Mouse (Mus musculus) hindbrain, embryonic 11.5 days (tissue): ENCODE results near the gene Art1. TPM values are rescaled to one million over a fixed set of nuclear protein-coding genes. Genes with fewer than 3 reads are reported as not detected.
A peak's percentile ranks its signal among the peaks of the same experiment; 100 is the strongest.

Source experiments
- ATAC-seq: fragments of 200-750 bp; cut with Nextera tagmentation; 2 replicates; pipeline ENCODE4 v1.8.0; 2017; ENCODE audit warnings: mild to moderate bottlenecking, moderate TSS enrichment, moderate library complexity; ENCODE audit not compliant: low FRiP score
- DNase-seq: peaks from one replicate; pipeline ENCODE4 v3.0.0-alpha.2; 2015; ENCODE audit warnings: low spot score
- H3K27ac ChIP-seq: fragments of 300-500 bp; sonication (generic); 2 replicates; pipeline ENCODE4 v1.5.1; 2014; ENCODE audit warnings: mild to moderate bottlenecking, low read depth, low read length
- H3K27me3 ChIP-seq: fragments of 300-500 bp; sonication (generic); 2 replicates; pipeline ENCODE4 v1.6.1; 2014; ENCODE audit warnings: mild to moderate bottlenecking, low read length, moderate library complexity, mixed read lengths; ENCODE audit not compliant: control insufficient read depth, insufficient read depth
- H3K36me3 ChIP-seq: fragments of 300-500 bp; sonication (generic); 2 replicates; pipeline ENCODE4 v1.6.1; 2014; ENCODE audit warnings: mild to moderate bottlenecking, low read length, moderate library complexity, mixed read lengths; ENCODE audit not compliant: control insufficient read depth, insufficient read depth
- H3K4me1 ChIP-seq: fragments of 300-500 bp; sonication (generic); replicated peaks from 2 replicates; pipeline ENCODE4 v1.6.1; 2014; ENCODE audit warnings: low read length, mixed read lengths; ENCODE audit not compliant: control insufficient read depth, insufficient read depth
- H3K4me2 ChIP-seq: fragments of 300-500 bp; sonication (generic); replicated peaks from 2 replicates; pipeline ENCODE4 v1.6.1; 2014; ENCODE audit warnings: mild to moderate bottlenecking, low read depth, low read length
- H3K4me3 ChIP-seq: fragments of 300-500 bp; sonication (generic); 2 replicates; pipeline ENCODE4 v1.5.1; 2014; ENCODE audit warnings: low read depth, low read length
- H3K9ac ChIP-seq: fragments of 300-500 bp; sonication (generic); 2 replicates; pipeline ENCODE4 v1.6.1; 2014; ENCODE audit warnings: low read depth, low read length
- H3K9me3 ChIP-seq: fragments of 300-500 bp; sonication (generic); 2 replicates; pipeline ENCODE4 v1.6.1; 2016; ENCODE audit warnings: low read length; ENCODE audit not compliant: control insufficient read depth
- WGBS: fragments of 180-500 bp; shearing (Covaris S2); extraction: QIAGEN DNeasy Blood & Tissue Kit; methylation state at CpG from one replicate; pipeline ENCODE4 v1.1.7; 2014; 5-methylcytosine and 5-hydroxymethylcytosine counted together
- polyA plus RNA-seq: library from polyadenylated mRNA; unstranded; fragments of >200 nt; fragmentation: Nextera tagmentation; extraction: Ambion mirVana; gene quantifications from 2 replicates; pipeline ENCODE4 v1.2.1, GENCODE M21; 2014

The Art1 gene
- polyA plus RNA-seq, 1 experiment from 2014 or later, result 0.96 TPM

DNA sequence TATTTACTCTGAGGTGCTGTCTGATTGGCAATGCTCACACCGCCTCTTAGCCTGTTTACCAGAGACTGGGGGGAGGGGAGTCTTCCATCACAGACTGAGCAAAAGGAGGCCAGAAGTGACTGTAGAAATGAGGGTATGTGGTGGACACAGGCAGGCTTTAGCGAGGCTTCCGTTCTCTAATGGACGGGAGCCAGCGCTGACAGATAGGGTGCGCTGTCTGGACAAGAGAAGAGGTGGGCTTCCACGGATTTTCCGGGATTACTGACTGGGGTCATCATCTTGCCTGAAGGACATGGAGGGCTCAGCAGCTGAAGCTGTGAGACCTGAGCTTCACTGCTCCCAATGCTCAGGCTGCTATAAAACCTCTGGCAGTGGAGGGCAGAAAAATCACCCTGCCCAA is 698 bp downstream of the Art1 start:
- Histone ChIP-seq H3K4me1 (peaks cover 8% of the 10 kb centered on the region), H3K4me2 (no peak overlapping the region), H3K36me3 (no peaks in the 10 kb centered on the region), H3K9ac (no peak overlapping the region), H3K27ac (0 out of 2 replicates have a peak overlapping the region, but pooled peaks have one; percentile 18), H3K9me3 (no peaks in the 10 kb centered on the region), H3K27me3 (no peaks in the 10 kb centered on the region), H3K4me3 (no peak overlapping the region)
- DNase-seq (peak; percentile 32), ATAC-seq (peak; percentile 34; the same call in 1 of the 2 replicates)
- 45% methylated on average over 8 of the region's 8 CpGs for WGBS

DNA sequence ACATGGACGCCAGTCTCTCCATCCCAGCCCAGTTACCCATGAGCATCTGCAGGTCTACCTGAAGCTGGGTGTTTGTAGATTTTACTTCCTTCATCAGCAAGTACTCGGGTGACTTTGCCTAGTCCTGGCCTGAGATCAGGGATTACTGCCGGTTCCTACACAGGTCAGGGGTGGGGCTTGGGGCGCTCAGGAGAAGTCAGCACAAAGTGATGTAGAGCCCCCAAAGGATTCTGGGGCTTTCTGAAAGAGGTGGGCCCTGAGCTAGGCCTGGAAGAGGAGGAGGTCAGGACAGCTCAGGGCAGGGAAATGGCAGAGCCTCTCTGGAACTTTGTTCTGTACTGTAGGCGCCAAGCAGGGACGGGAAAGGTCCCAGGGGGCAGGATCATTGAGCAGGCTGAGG is 1.2 kb downstream of the Art1 start:
- Histone ChIP-seq H3K9ac (no peak overlapping the region), H3K27me3 (no peaks in the 10 kb centered on the region), H3K4me1 (peaks cover 8% of the 10 kb centered on the region), H3K4me2 (no peak overlapping the region), H3K36me3 (no peaks in the 10 kb centered on the region), H3K4me3 (no peak overlapping the region), H3K27ac (no peak overlapping the region), H3K9me3 (no peaks in the 10 kb centered on the region)
- ATAC-seq, result peak; percentile 6; the same call in 1 of the 2 replicates
- WGBS, result 48% methylated on average over 6 of the region's 6 CpGs
- no peak for DNase-seq

DNA sequence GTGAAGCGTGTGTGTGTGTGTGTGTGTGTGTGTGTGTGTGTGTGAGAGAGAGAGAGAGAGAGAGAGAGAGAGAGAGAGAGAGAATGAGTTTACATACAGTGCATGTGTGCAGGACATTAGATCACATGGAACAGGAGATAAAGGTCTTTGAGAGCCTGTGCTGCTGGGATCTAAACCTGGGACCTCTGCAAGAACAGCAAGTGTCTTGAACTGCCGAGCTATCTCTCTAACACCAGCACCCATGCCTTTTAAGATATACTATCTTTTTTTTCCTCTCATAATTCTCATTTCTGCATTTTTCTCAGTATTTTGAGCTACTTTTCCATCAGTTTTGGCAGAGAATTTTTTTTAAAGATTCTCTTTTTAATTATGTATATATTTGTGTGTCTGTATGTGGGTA is 2.0 kb downstream of the Art1 start:
- Histone ChIP-seq H3K4me3 (no peak overlapping the region), H3K9me3 (no peaks in the 10 kb centered on the region), H3K27me3 (no peaks in the 10 kb centered on the region), H3K4me1 (peaks cover 8% of the 10 kb centered on the region), H3K9ac (no peak overlapping the region), H3K27ac (no peak overlapping the region), H3K4me2 (no peak overlapping the region), H3K36me3 (no peaks in the 10 kb centered on the region)
- 92% methylated on average over 2 of the region's 2 CpGs for WGBS
- ATAC-seq, result no peak
- no peak for DNase-seq

DNA sequence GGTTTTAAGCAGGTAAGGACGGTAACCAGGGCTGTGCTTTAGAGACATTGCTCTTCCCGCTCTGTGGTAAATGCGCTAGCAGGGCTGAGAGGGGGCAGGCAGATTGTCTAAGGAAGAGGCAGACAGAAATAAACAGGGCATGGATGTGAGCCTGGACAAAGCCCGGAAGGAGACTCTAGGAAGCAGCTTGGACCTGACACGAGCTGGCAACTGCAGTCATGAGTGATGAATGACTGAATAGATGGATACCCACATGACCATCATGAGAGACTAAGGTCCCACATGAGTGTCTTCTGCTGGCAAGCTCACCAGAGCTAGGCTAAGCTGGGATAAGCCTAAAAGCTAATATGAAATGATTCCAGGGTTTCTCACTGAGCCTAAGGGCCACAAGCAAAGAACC is 2.6 kb downstream of the Art1 start:
- Histone ChIP-seq H3K4me2 (no peak overlapping the region), H3K9me3 (no peaks in the 10 kb centered on the region), H3K27me3 (no peaks in the 10 kb centered on the region), H3K4me1 (peaks cover 8% of the 10 kb centered on the region), H3K9ac (no peak overlapping the region), H3K4me3 (no peak overlapping the region), H3K27ac (no peak overlapping the region), H3K36me3 (no peaks in the 10 kb centered on the region)
- DNase-seq (no peak), ATAC-seq (no peak)
- WGBS, result 82% methylated on average over 5 of the region's 5 CpGs

DNA sequence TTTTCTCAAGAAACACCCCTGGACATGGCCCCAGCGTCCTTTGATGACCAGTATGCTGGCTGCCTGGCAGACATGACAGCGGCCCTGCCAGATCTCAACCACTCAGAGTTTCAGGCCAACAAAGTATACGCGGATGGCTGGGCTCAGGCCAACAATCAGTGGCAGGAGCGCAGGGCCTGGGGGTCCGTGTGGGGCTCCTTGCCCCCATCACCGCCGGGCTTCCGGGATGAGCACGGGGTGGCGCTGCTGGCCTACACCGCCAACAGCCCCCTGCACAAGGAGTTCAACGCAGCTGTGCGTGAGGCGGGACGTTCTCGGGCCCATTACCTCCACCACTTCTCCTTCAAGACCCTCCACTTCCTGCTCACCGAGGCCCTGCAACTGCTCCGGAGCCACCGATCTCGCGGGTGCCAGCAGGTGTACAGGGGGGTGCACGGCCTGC is 5.2 kb downstream of the Art1 start:
- Histone ChIP-seq H3K4me2 (peak overlapping the region; percentile 30), H3K27me3 (no peaks in the 10 kb centered on the region), H3K27ac (no peak overlapping the region), H3K4me3 (peak overlapping the region; percentile 4; the same call in 1 of the 2 replicates), H3K9ac (no peak overlapping the region; the same call in 1 of the 2 replicates), H3K4me1 (peaks cover 3% of the 10 kb centered on the region; the same call in 1 of the 2 replicates), H3K36me3 (no peaks in the 10 kb centered on the region), H3K9me3 (no peaks in the 10 kb centered on the region)
- DNase-seq (peak; percentile 26), ATAC-seq (peak; percentile 17; the same call in 1 of the 2 replicates)
- WGBS, result 17% methylated on average over 23 of the region's 23 CpGs

DNA sequence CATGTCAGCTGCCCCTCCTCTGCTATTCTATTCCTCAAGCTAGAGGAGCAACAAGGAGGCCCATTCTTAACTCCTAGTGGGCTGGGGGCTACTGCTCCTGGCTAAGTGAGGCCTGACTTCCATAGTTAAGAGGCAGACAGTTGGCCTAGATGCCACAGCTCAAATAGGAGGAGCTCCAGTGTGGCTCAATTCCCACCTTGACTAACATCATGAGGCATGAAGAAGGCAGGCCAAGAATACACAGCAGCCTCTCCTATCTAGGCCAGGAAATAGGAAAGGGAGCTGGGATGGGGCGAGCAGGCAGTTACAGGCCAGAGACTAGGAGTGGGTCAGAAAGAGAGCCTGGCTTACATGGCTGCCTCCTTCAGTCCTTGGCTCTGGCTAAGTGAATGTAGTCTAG is 6.7 kb downstream of the Art1 start:
- Histone ChIP-seq H3K9ac (no peak overlapping the region), H3K27ac (no peak overlapping the region), H3K9me3 (no peaks in the 10 kb centered on the region), H3K4me1 (no peaks in the 10 kb centered on the region; the same call in 1 of the 2 replicates), H3K4me2 (no peak overlapping the region), H3K4me3 (no peak overlapping the region), H3K36me3 (no peaks in the 10 kb centered on the region), H3K27me3 (no peaks in the 10 kb centered on the region)
- ATAC-seq (no peak), DNase-seq (no peak)
- WGBS, result 86% methylated on average over 1 of the region's 1 CpGs

DNA sequence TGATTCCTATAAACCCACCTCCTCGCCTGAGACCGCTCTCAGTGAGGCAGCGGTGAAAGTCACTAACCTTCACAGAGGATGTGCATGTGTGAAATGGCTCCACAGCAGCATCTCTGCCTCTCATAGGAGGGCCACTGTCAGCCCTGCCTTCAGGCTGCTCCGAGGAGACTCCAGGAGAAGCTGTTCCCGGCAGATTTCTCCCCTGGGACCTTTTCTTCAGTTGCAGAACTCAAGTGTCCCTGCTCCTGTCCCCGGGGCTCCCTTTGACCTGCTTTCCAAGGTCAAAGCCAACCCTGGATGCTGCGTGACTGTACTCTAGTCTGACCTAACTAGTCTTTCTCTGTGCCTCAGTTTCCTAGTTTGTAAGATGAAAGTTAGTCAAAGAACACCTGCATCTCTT is 7.6 kb downstream of the Art1 start, which contains the start of gene Art5:
Gene Art5 (minus strand): TSS at position 319 of the 400 bp plus-strand sequence.
- Histone ChIP-seq H3K9ac (no peak within 1 kb of the TSS), H3K4me1 (no peaks in the 10 kb centered on the region; the same call in 1 of the 2 replicates), H3K4me2 (no peak within 1 kb of the TSS), H3K36me3 (no peaks in the 10 kb centered on the region), H3K4me3 (no peak within 1 kb of the TSS), H3K27ac (no peak within 1 kb of the TSS), H3K27me3 (no peaks in the 10 kb centered on the region), H3K9me3 (no peaks in the 10 kb centered on the region)
- WGBS, result 82% methylated on average over 7 of the region's 7 CpGs
- ATAC-seq, result no peak
- DNase-seq, result no peak

DNA sequence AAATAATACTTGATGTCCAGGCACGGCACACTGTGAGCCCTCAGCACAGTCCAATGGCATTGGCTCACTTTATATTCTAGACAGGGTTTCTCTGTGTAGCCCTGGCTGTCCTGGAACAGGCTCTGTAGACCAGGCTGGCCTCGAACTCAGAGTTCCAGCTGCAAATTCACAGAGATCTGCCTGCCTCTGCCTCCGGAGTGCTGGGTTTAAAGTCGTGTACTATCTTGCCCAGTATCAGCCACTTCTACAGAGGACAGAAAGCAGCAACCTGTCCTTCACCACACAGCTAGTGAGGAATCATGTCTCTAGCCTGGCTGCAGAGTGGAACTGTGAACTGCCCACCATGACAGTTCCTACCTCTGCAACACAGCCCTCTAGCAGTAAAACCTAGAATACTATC is 8.2 kb downstream of the Art1 start:
- no peaks in the 10 kb centered on the region for H3K36me3 ChIP-seq
- no peak overlapping the region for H3K9ac ChIP-seq
- no peak for DNase-seq
- WGBS, result 92% methylated on average over 4 of the region's 4 CpGs
- no peaks in the 10 kb centered on the region for H3K9me3 ChIP-seq
- H3K27ac ChIP-seq, result no peak overlapping the region
- H3K4me3 ChIP-seq, result no peak overlapping the region
- ATAC-seq, result no peak
- no peaks in the 10 kb centered on the region for H3K27me3 ChIP-seq
- H3K4me2 ChIP-seq, result no peak overlapping the region
- H3K4me1 ChIP-seq, result no peaks in the 10 kb centered on the region; the same call in 1 of the 2 replicates

GRCm38 (mm10) chr7:102113151-102113729 is 11.7 kb downstream of the Art1 start:
- WGBS, result 80% methylated on average over 45 of the region's 45 CpGs
- DNase-seq, result no peak

More at GRCm38 (mm10) chr7:102113151-102113729, 11.7 kb downstream of the Art1 start:
- Histone ChIP-seq H3K36me3 (no peaks in the 10 kb centered on the region), H3K27ac (no peak overlapping the region), H3K4me3 (no peak overlapping the region), H3K9me3 (no peaks in the 10 kb centered on the region), H3K4me1 (no peaks in the 10 kb centered on the region), H3K9ac (no peak overlapping the region), H3K4me2 (no peak overlapping the region), H3K27me3 (no peaks in the 10 kb centered on the region)
- ATAC-seq, result no peak
